Mouse (Mus musculus) hindbrain, embryonic 16.5 days (tissue): ENCODE measurements around the gene Atg16l1. TPM values are rescaled to one million over a fixed set of nuclear protein-coding genes. Genes with fewer than 3 reads are reported as not detected.
"Not testable (repeated sequence)": the region's sequence is repeated elsewhere in the genome, so short reads cannot be mapped to it uniquely, and the experiment has no call there.

Experiments used
- ATAC-seq: fragments of 200-750 bp; cut with Nextera tagmentation; 2 replicates; pipeline ENCODE4 v1.8.0; 2017; ENCODE audit warnings: moderate TSS enrichment, moderate library complexity
- H3K27ac ChIP-seq: fragments of 300-500 bp; sonication (generic); 2 replicates; pipeline ENCODE4 v1.5.1; 2014; ENCODE audit warnings: low read depth, mild to moderate bottlenecking, control low read depth, low read length, moderate library complexity
- H3K27me3 ChIP-seq: fragments of 300-500 bp; sonication (generic); replicated peaks from 2 replicates; pipeline ENCODE4 v1.6.1; 2014; ENCODE audit warnings: low read length; ENCODE audit not compliant: control insufficient read depth, insufficient read depth
- H3K36me3 ChIP-seq: fragments of 300-500 bp; sonication (generic); 2 replicates; pipeline ENCODE4 v1.6.1; 2014; ENCODE audit warnings: mild to moderate bottlenecking, low read length, moderate library complexity, mixed read lengths; ENCODE audit not compliant: control insufficient read depth, insufficient read depth
- H3K4me1 ChIP-seq: fragments of 300-500 bp; sonication (generic); 2 replicates; pipeline ENCODE4 v1.6.1; 2014; ENCODE audit warnings: low read depth, low read length; ENCODE audit not compliant: control insufficient read depth, insufficient read depth
- H3K4me2 ChIP-seq: fragments of 300-500 bp; sonication (generic); 2 replicates; pipeline ENCODE4 v1.6.1; 2014; ENCODE audit warnings: mild to moderate bottlenecking, low read length, control low read depth, moderate library complexity
- H3K4me3 ChIP-seq: fragments of 300-500 bp; sonication (generic); 2 replicates; pipeline ENCODE4 v1.5.1; 2014; ENCODE audit warnings: mild to moderate bottlenecking, low read length, control low read depth, moderate library complexity
- H3K9ac ChIP-seq: fragments of 300-500 bp; sonication (generic); 2 replicates; pipeline ENCODE4 v1.6.1; 2014; ENCODE audit warnings: low read depth, mild to moderate bottlenecking, control low read depth, low read length, moderate library complexity
- H3K9me3 ChIP-seq: fragments of 300-500 bp; sonication (generic); 2 replicates; pipeline ENCODE4 v1.6.1; 2014; ENCODE audit warnings: mild to moderate bottlenecking, low read length, moderate library complexity; ENCODE audit not compliant: control insufficient read depth
- WGBS: fragments of 180-500 bp; shearing (Covaris S2); extraction: QIAGEN DNeasy Blood & Tissue Kit; methylation state at CpG from one replicate; pipeline ENCODE4 v1.1.7; 2014; 5-methylcytosine and 5-hydroxymethylcytosine counted together
- polyA plus RNA-seq: library from polyadenylated mRNA; unstranded; fragments of >200 nt; fragmentation: Nextera tagmentation; extraction: Ambion mirVana; gene quantifications from 2 replicates; pipeline ENCODE4 v1.2.1, GENCODE M21; 2015

The Atg16l1 gene
- polyA plus RNA-seq, 1 experiment from 2014 or later: 71.6 TPM

- ATAC-seq: no peak
- Histone ChIP-seq H3K36me3 (no peaks in the 10 kb centered on the region), H3K9me3 (no peaks in the 10 kb centered on the region), H3K27me3 (no peaks in the 10 kb centered on the region), H3K4me1 (no peaks in the 10 kb centered on the region), H3K4me2 (no peak overlapping the region), H3K4me3 (no peak overlapping the region), H3K27ac (no peak overlapping the region), H3K9ac (no peak overlapping the region)
- WGBS: 75% methylated on average over 7 of the region's 7 CpGs
Observed at GRCm38 (mm10) chr1:87813681-87814080, 58.0 kb downstream of the Atg16l1 start.

DNA sequence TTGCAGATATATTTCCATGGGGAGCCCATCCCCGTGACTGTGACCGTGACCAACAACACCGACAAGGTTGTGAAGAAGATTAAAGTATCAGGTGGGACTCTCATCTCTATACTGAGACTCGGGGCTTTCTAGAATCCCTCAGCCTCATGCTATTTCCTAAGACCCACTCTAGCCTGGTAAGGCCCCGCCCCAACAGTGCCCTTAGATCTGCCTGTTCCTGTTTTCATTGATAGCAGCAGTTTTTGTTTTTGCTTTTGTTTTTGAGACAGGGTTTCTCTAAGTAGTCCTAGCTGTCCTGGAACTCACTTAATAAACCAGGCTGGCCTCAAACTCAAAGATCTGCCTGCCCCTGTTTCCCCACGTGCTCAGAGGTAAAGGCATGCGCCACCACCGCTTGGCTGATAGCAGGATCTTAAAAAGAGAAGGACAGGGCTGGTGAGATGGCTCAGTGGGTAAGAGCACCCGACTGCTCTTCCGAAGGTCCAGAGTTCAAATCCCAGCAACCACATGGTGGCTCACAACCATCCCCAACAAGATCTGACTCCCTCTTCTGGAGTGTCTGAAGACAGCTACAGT is 68.8 kb downstream of the Atg16l1 start:
- Histone ChIP-seq H3K4me2 (no peak overlapping the region), H3K9me3 (no peaks in the 10 kb centered on the region), H3K9ac (no peak overlapping the region), H3K4me1 (no peaks in the 10 kb centered on the region), H3K4me3 (no peak overlapping the region), H3K27ac (no peak overlapping the region), H3K36me3 (no peaks in the 10 kb centered on the region), H3K27me3 (no peaks in the 10 kb centered on the region)
- ATAC-seq: no peak
- 92% methylated on average over 10 of the region's 10 CpGs for WGBS

DNA sequence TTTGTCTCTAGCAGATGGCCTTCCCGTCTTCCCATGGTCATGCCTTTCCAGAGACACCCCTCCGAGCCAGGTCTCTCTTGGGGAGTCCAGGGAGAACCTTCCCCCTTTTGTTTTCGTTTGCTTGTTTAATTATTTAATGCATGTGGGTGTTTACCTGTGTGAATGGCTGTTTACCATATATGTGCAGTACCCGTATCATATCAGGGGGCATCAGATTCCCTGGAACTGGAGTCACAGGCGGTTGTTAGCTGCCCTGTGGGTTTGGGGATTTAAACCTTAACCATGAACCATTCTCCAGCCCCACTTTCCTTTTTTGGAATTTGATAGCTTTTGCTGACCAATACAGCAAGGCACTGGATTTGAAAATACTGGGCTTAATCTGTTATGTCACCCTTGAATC is 69.6 kb downstream of the Atg16l1 start:
- ATAC-seq: no peak
- Histone ChIP-seq H3K27ac (no peak overlapping the region), H3K4me1 (no peaks in the 10 kb centered on the region), H3K9me3 (no peaks in the 10 kb centered on the region), H3K4me2 (no peak overlapping the region), H3K27me3 (no peaks in the 10 kb centered on the region), H3K36me3 (no peaks in the 10 kb centered on the region), H3K9ac (no peak overlapping the region), H3K4me3 (no peak overlapping the region)
- 86% methylated on average over 5 of the region's 5 CpGs for WGBS

DNA sequence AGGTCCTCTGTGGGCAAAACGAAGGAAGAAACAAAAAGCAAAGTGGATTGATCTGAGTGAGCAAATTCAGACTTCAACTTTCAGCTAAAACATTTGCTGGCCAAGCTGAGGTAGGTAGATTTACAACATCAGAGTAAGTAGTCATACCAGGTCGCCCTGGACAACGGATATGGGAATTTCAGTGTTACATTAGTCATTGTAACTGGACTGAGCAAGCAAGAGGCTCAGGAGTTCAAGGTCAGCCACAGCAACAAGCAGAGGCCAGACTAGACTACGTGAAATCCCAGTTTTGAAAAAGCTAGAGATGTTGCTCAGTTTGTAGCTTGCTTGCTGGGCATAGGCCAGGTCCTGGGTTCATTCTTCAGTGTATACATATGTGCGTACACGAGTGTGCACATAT is 70.3 kb downstream of the Atg16l1 start:
- no peak overlapping the region for H3K4me3 ChIP-seq

GRCm38 (mm10) chr1:87826474-87826873 is 70.8 kb downstream of the Atg16l1 start:
- H3K9ac ChIP-seq: no peak overlapping the region
- H3K4me2 ChIP-seq: no peak overlapping the region
- 85% methylated on average over 2 of the region's 2 CpGs for WGBS
- ATAC-seq: no peak
- H3K27me3 ChIP-seq: no peaks in the 10 kb centered on the region
- no peak overlapping the region for H3K4me3 ChIP-seq
- H3K9me3 ChIP-seq: no peaks in the 10 kb centered on the region
- H3K27ac ChIP-seq: no peak overlapping the region
- H3K36me3 ChIP-seq: no peaks in the 10 kb centered on the region
- no peaks in the 10 kb centered on the region for H3K4me1 ChIP-seq

More for the DNA sequence above, 70.3 kb downstream of the Atg16l1 start:
- H3K4me1 ChIP-seq: no peaks in the 10 kb centered on the region
- no peaks in the 10 kb centered on the region for H3K27me3 ChIP-seq
- no peak overlapping the region for H3K4me2 ChIP-seq
- no peak overlapping the region for H3K27ac ChIP-seq
- H3K9me3 ChIP-seq: no peaks in the 10 kb centered on the region
- WGBS: 91% methylated on average over 6 of the region's 6 CpGs
- ATAC-seq: no peak
- no peaks in the 10 kb centered on the region for H3K36me3 ChIP-seq
- no peak overlapping the region for H3K9ac ChIP-seq

DNA sequence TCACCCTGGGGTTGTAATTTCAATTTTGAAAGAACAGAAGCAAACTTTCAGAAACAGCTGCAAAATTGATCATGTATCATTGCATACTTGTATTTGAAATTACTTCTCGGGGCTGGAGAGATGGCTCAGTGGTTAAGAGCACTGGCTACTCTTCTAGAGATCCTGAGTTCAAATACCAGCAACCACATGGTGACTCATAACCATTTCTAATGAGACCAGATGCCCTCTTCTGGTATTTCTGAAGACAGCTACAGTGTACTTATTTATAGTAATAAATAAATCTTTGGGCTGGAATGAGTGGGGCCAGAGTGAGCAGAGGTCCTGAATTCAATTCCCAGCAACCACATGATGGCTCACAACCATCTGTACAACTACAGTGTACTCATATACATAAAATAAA is 71.8 kb downstream of the Atg16l1 start:
- not testable (repeated sequence) for H3K4me1 ChIP-seq, H3K27me3 ChIP-seq, H3K4me2 ChIP-seq, H3K9ac ChIP-seq, H3K9me3 ChIP-seq, ATAC-seq, H3K36me3 ChIP-seq, H3K4me3 ChIP-seq, H3K27ac ChIP-seq
- WGBS: 87% methylated on average over 1 of the region's 1 CpGs

DNA sequence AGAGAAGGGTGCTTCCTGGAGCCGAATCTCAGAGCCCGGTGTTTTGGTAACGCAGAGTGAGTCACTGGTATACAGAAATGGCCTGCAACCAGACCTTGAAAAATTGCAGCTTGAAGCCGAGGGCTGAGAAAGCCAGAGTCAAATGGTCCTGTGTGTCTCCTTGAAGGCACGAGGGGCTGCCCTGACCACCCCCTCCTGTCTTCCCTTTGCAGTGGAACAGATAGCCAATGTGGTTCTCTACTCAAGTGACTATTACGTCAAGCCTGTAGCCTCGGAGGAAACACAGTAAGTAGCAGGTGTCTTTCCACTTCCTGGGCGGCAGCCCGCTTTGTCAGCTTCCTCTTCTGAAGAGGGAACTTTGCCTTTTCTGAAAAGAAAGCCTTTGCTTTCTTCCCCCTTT is 72.5 kb downstream of the Atg16l1 start:
- no peaks in the 10 kb centered on the region for H3K9me3 ChIP-seq
- H3K4me3 ChIP-seq: no peak overlapping the region
- WGBS: 77% methylated on average over 9 of the region's 9 CpGs

DNA sequence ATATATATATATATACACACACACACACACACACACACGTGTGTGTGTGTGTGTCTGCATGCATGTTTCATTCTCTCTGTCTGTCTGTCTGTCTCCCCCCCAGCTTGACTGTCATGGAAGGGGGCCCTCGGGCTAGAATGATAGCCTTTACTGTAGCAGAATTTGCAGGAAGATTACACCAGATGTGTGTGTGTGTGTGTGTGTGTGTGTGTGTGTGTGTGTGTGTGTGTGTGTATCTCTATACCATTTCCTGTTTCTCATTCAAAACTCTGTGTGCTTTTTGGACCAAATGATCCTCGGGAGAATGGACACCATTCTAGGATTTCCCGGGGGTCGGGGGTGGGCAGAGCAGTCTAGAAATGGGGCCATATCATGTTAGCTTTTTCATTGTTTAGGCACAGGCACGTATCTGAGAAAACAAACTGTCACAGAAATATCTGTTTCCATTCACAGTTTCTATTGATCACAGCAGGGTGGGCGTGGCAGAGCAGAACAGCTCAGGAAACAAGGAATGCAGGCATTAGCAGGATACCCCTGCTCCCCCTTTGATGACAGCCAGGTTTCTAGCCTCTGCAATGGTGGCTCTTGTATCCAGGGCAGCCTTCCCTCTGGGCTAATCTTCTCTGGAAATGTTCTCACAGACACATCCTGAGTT is 73.4 kb downstream of the Atg16l1 start:
- H3K27ac ChIP-seq: no peak overlapping the region
- H3K4me2 ChIP-seq: no peak overlapping the region
- H3K36me3 ChIP-seq: no peaks in the 10 kb centered on the region
- H3K9ac ChIP-seq: no peak overlapping the region
- H3K27me3 ChIP-seq: no peaks in the 10 kb centered on the region
- no peaks in the 10 kb centered on the region for H3K4me1 ChIP-seq
- ATAC-seq: no peak
- no peak overlapping the region for H3K4me3 ChIP-seq
- H3K9me3 ChIP-seq: no peaks in the 10 kb centered on the region
- 48% methylated on average over 7 of the region's 7 CpGs for WGBS

More for the DNA sequence above, 72.5 kb downstream of the Atg16l1 start:
- Histone ChIP-seq H3K4me2 (no peak overlapping the region), H3K4me1 (no peaks in the 10 kb centered on the region), H3K27ac (no peak overlapping the region), H3K9ac (no peak overlapping the region), H3K36me3 (no peaks in the 10 kb centered on the region), H3K27me3 (no peaks in the 10 kb centered on the region)
- ATAC-seq: no peak

GRCm38 (mm10) chr1:87829621-87830211 is 74.0 kb downstream of the Atg16l1 start:
- no peaks in the 10 kb centered on the region for H3K36me3 ChIP-seq
- H3K9ac ChIP-seq: no peak overlapping the region
- no peak overlapping the region for H3K4me3 ChIP-seq
- H3K9me3 ChIP-seq: no peaks in the 10 kb centered on the region
- no peak overlapping the region for H3K4me2 ChIP-seq
- ATAC-seq: no peak
- no peak overlapping the region for H3K27ac ChIP-seq
- no peaks in the 10 kb centered on the region for H3K27me3 ChIP-seq
- 52% methylated on average over 6 of the region's 6 CpGs for WGBS
- no peaks in the 10 kb centered on the region for H3K4me1 ChIP-seq
